Mouse (Mus musculus) thymus, adult 2 months (tissue): ENCODE data around the gene Rad51b. TPM values are rescaled to one million over a fixed set of nuclear protein-coding genes. Genes with fewer than 3 reads are reported as not detected.

ENCODE experiments used
- DNase-seq: peaks from one replicate; pipeline ENCODE4 v3.0.0; 2021
- H3K27ac ChIP-seq: fragments of 200-500 bp; 2 replicates; pipeline ENCODE4 v1.5.1; 2012; ENCODE audit warnings: low read length, control low read depth; ENCODE audit not compliant: control insufficient read depth, insufficient read depth
- H3K27me3 ChIP-seq: fragments of 200-500 bp; 2 replicates; pipeline ENCODE4 v1.6.1; 2012; ENCODE audit warnings: mild to moderate bottlenecking, low read length, moderate library complexity, mixed read lengths; ENCODE audit not compliant: control insufficient read depth, insufficient read depth
- H3K36me3 ChIP-seq: fragments of 200-500 bp; 2 replicates; pipeline ENCODE4 v1.6.1; 2012; ENCODE audit warnings: mild to moderate bottlenecking, low read length, moderate library complexity; ENCODE audit not compliant: control insufficient read depth, insufficient read depth
- H3K4me1 ChIP-seq: fragments of 200-500 bp; replicated peaks from 2 replicates; pipeline ENCODE4 v1.6.1; 2012; ENCODE audit warnings: low read length; ENCODE audit not compliant: control insufficient read depth, insufficient read depth
- H3K4me3 ChIP-seq: fragments of 200-500 bp; 2 replicates; pipeline ENCODE4 v1.5.1; 2012; ENCODE audit warnings: mild to moderate bottlenecking, low read length, control low read depth, moderate library complexity; ENCODE audit not compliant: control insufficient read depth, insufficient read depth
- CTCF ChIP-seq: fragments of 200-500 bp; IDR thresholded peaks from 2 replicates; pipeline ENCODE4 v1.5.1; 2012; ENCODE audit warnings: mild to moderate bottlenecking, control low read depth, low read length, moderate library complexity, borderline replicate concordance; ENCODE audit not compliant: control insufficient read depth, poor library complexity, insufficient read depth; ENCODE audit errors: extremely low read depth
- POLR2A ChIP-seq: fragments of 200-500 bp; IDR thresholded peaks from 2 replicates; pipeline ENCODE4 v1.6.1; 2012; ENCODE audit warnings: mild to moderate bottlenecking, low read length, control low read depth, moderate library complexity; ENCODE audit not compliant: control insufficient read depth, poor library complexity, insufficient read depth; ENCODE audit errors: extremely low read depth
- WGBS: fragments of 180-500 bp; shearing (Covaris S2); methylation state at CpG from one replicate; pipeline ENCODE4 v1.1.7; 2018; 5-methylcytosine and 5-hydroxymethylcytosine counted together
- polyA plus RNA-seq: library from polyadenylated mRNA; depleted of rRNA; stranded (reverse); fragments of >200 nt; gene quantifications from 2 replicates; pipeline ENCODE4 v1.2.3, GENCODE M21; 2012

Rad51b gene
- polyA plus RNA-seq, 1 experiment, result 1.1 TPM

DNA sequence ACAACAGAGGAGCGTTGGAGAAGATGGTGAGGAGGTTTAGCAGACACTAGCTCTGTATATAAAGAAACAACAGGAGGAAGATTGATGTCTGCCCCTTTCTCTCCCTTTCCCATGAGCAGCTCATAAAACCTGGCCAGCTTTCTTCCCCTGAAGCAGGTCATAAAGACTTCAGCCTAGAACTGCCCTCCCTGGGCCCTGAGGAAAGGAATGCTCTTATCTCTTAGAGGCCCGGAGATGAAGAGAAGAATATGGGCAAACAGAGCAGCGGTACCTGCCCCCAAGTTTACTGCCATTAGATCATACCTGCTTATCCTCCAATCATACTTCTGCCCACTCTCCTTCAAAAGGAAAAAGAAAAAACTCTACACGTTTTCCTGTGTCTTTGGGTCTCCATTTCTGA, 519.2 kb downstream of the Rad51b start:
- no peaks in the 10 kb centered on the region for H3K27me3 ChIP-seq
- no peaks in the 10 kb centered on the region for H3K4me1 ChIP-seq
- no peak for DNase-seq
- H3K36me3 ChIP-seq, result no peaks in the 10 kb centered on the region
- TF ChIP-seq CTCF, result no peak
- no peak for TF ChIP-seq POLR2A
- H3K4me3 ChIP-seq, result no peak overlapping the region
- H3K27ac ChIP-seq, result no peak overlapping the region
- 92% methylated on average over 4 of the region's 4 CpGs for WGBS

DNA sequence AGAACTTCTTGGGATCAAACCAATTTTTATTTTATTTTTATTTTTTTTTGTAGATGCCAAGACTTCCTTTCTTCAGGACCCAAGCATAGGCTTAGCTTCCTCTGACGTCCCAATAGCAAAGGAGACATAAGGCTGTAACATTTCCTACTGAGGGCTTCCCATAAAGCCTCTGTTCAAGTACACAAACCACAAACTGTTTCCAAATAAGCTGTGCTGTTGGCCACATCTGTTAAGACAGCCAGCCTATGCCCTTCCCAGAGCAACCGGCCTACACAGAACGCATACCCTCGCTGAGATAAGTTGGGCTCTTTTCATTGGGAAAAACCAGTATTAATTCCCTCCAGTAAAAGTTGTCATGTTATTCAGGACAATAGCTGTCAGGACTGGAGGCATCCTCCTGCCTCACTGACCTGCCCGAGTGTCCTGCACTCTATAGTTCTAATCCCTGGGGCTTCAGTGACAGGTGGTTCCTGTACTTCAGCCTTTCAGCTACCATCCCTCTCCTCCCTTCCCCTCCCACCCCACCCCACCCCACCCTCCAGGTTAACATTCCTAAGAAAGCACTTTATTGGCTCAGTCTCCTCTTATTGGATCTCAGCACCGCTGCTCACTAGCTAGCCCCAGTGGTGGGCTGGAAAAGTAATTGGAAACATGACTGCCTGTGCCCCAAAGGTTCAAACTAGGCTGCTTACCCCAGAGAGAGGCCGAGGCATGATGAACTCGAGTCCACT, 523.3 kb downstream of the Rad51b start:
- no peak for DNase-seq
- Histone ChIP-seq H3K27me3 (no peaks in the 10 kb centered on the region), H3K4me1 (no peaks in the 10 kb centered on the region; the same call in 1 of the 2 replicates), H3K36me3 (no peaks in the 10 kb centered on the region), H3K27ac (no peak overlapping the region), H3K4me3 (no peak overlapping the region)
- TF ChIP-seq CTCF, result no peak
- TF ChIP-seq POLR2A, result no peak
- 55% methylated on average over 8 of the region's 8 CpGs for WGBS

DNA sequence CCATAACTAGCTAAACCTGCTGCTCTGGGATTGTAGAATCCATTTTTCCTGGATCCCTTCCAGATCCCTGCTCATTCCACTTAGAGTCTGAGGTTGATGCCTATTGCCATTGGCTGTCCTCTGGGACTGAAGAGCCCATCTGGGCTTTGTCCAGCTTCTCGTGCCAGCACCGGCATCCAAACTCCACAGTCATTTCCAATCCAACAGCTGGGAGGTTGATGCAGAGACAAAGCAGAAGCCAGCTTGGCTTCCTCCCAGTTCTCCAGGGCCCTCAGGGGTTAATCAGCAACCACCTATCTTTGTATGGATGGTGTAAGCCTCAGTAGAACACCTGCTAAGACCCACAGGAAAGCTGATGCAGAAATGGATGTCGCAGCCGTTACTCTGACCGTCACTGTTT, 524.8 kb downstream of the Rad51b start:
- Histone ChIP-seq H3K27me3 (no peaks in the 10 kb centered on the region), H3K36me3 (no peaks in the 10 kb centered on the region), H3K4me1 (peaks cover 2% of the 10 kb centered on the region), H3K4me3 (no peak overlapping the region), H3K27ac (no peak overlapping the region)
- no peak for DNase-seq
- no peak for TF ChIP-seq POLR2A
- TF ChIP-seq CTCF, result no peak
- WGBS, result 49% methylated on average over 5 of the region's 5 CpGs

DNA sequence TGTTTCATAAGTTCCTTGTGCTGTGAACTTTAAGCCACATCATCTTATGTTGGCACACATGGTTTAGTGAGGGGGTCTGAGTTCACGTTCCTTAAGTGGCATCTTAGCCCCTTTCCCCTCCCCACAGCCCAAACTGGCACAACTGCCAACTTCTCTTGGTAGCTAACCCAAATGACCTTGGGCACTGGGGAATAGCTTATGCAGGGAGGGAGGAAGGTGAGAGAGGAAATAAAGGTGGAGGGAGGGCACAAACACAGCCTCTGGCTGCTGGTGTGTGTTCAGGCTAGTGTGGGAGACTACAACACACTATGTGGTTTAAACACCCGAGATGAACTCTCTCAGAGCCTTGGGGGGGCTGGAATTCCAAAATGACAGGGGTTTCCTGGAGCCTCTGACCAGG, 525.3 kb downstream of the Rad51b start:
- no peaks in the 10 kb centered on the region for H3K36me3 ChIP-seq
- no peak for TF ChIP-seq CTCF
- TF ChIP-seq POLR2A, result no peak
- H3K4me3 ChIP-seq, result no peak overlapping the region
- H3K27me3 ChIP-seq, result no peaks in the 10 kb centered on the region
- WGBS, result 28% methylated on average over 2 of the region's 2 CpGs
- peaks cover 5% of the 10 kb centered on the region for H3K4me1 ChIP-seq
- H3K27ac ChIP-seq, result no peak overlapping the region
- no peak for DNase-seq

DNA sequence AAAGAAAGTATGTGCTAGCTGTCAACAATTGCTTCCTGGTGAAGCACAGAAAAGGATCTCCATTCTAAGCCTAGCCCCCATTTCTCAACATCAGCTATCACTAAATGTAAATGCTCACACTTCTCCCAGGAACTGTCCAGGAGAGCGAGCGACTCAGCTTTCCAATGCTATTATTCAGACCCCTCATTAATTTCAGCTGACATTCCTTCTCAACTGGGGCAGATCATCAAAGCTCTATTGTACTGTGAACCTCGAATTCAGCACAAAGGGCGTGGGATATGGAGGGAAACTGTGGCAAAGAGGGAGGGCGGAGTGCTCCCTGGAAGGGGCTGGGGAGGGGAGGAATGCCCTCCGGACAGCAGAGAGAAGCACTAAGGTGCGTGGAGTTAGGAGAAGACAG, 528.8 kb downstream of the Rad51b start:
- H3K36me3 ChIP-seq, result no peaks in the 10 kb centered on the region
- WGBS, result 94% methylated on average over 7 of the region's 7 CpGs

DNA sequence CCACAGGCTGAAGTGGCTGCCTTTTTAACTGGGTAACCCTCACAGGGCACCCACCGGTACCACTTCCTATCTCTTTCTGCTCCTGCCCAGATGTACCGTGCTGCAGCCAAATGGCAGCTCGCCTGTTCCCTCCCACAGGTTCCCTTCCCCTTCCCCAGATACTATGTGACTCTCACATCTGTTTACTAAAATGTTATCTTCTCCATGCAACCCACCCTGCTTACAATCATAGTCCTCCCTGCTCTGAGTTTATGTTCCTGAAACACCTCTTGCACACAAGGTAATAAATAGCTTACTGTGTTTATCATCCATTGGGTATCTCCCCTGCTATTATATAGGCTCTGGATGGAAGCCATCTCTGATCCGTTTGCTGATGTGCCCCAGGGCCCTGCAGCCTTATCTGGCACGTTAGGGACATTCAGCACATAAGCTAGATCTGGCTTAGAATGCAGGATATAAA, 530.2 kb downstream of the Rad51b start:
- no peak for DNase-seq
- H3K27me3 ChIP-seq, result no peaks in the 10 kb centered on the region
- TF ChIP-seq POLR2A (no peak), CTCF (no peak)
- H3K4me3 ChIP-seq, result no peak overlapping the region
- no peak overlapping the region for H3K27ac ChIP-seq
- WGBS, result 31% methylated on average over 5 of the region's 5 CpGs
- no peaks in the 10 kb centered on the region for H3K36me3 ChIP-seq
- H3K4me1 ChIP-seq, result peaks cover 22% of the 10 kb centered on the region

More for the DNA sequence above, 528.8 kb downstream of the Rad51b start:
- no peak for DNase-seq
- TF ChIP-seq POLR2A (no peak), CTCF (no peak)
- H3K27ac ChIP-seq, result no peak overlapping the region
- no peaks in the 10 kb centered on the region for H3K27me3 ChIP-seq
- H3K4me3 ChIP-seq, result no peak overlapping the region
- H3K4me1 ChIP-seq, result peaks cover 9% of the 10 kb centered on the region
